Mouse (Mus musculus) E14TG2a.4 (cell line): ENCODE measurements around the gene Ptprq.

Source experiments
- H3K27me3 ChIP-seq: 2 replicates; pipeline ENCODE4 v1.6.1; 2014; ENCODE audit warnings: low read length, control low read depth; ENCODE audit not compliant: insufficient read depth
- H3K36me3 ChIP-seq: 2 replicates; pipeline ENCODE4 v1.6.1; 2014; ENCODE audit warnings: low read length, control low read depth; ENCODE audit not compliant: insufficient read depth
- H3K4me1 ChIP-seq: replicated peaks from 2 replicates; pipeline ENCODE4 v1.6.1; 2014; ENCODE audit warnings: low read depth, low read length, control low read depth
- H3K4me3 ChIP-seq: replicated peaks from 2 replicates; pipeline ENCODE4 v1.5.1; 2014; ENCODE audit warnings: mild to moderate bottlenecking, low read length
- H3K9me3 ChIP-seq: 2 replicates; pipeline ENCODE4 v1.6.1; 2014; ENCODE audit warnings: low read length, control low read depth
- CTCF ChIP-seq: conservative IDR thresholded peaks from 2 replicates; pipeline ENCODE4 v1.5.1; 2014; ENCODE audit warnings: low read length
- NANOG ChIP-seq: IDR thresholded peaks from 2 replicates; pipeline ENCODE4 v1.6.1; 2014; ENCODE audit warnings: borderline replicate concordance, low read length, mixed read lengths
- POU5F1 ChIP-seq: IDR thresholded peaks from 2 replicates; pipeline ENCODE4 v1.6.1; 2014; ENCODE audit warnings: low read length, borderline replicate concordance

Ptprq gene

DNA sequence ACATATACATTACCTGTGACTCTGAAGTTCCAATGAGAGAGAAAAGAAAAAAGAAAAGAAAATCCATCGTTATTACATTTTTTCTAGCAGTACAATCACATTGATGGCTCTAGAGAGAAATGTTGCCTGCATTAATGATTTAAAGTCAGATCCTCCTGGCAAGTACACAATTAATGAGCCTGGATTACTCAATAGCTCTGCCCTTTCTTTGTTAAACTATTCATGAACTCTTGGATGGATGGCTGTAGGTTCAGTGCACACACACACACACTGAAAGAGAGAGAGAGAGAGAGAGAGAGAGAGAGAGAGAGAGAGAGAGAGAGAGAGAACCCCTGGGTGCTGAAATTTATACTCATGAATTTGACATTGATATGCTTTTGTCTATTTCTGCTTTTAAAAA lies at the start of gene Ptprq:
Gene Ptprq, minus strand, starts transcription at position 246 of the 400 bp plus-strand sequence.
- Histone ChIP-seq H3K27me3 (no peaks in the 10 kb centered on the region), H3K36me3 (no peaks in the 10 kb centered on the region), H3K4me1 (no peaks in the 10 kb centered on the region), H3K4me3 (no peak within 1 kb of the TSS), H3K9me3 (no peaks in the 10 kb centered on the region)
- no peak for TF ChIP-seq NANOG
- TF ChIP-seq POU5F1, result no peak
- TF ChIP-seq CTCF, result no peak

GRCm38 (mm10) chr10:107759624-107760023 lies 39.8 kb upstream of the Ptprq start:
- no peak for TF ChIP-seq CTCF
- no peak for TF ChIP-seq NANOG
- no peak for TF ChIP-seq POU5F1
- H3K4me3 ChIP-seq, result no peak overlapping the region

GRCm38 (mm10) chr10:107753471-107753870 lies 33.6 kb upstream of the Ptprq start:
- Histone ChIP-seq H3K4me1 (0 out of 2 replicates have a peak, but pooled peaks cover 5% of the 10 kb centered on the region), H3K36me3 (no peaks in the 10 kb centered on the region), H3K4me3 (no peak overlapping the region), H3K27me3 (no peaks in the 10 kb centered on the region), H3K9me3 (no peaks in the 10 kb centered on the region)
- TF ChIP-seq NANOG (no peak), POU5F1 (no peak), CTCF (no peak)

More at GRCm38 (mm10) chr10:107759624-107760023, 39.8 kb upstream of the Ptprq start:
- Histone ChIP-seq H3K4me1 (no peaks in the 10 kb centered on the region), H3K36me3 (no peaks in the 10 kb centered on the region), H3K9me3 (no peaks in the 10 kb centered on the region), H3K27me3 (no peaks in the 10 kb centered on the region)

GRCm38 (mm10) chr10:107752351-107753143 lies 32.7 kb upstream of the Ptprq start:
- 0 out of 2 replicates have a peak, but pooled peaks cover 5% of the 10 kb centered on the region for H3K4me1 ChIP-seq
- TF ChIP-seq CTCF (no peak), POU5F1 (no peak), NANOG (no peak)
- H3K9me3 ChIP-seq, result no peaks in the 10 kb centered on the region
- H3K27me3 ChIP-seq, result no peaks in the 10 kb centered on the region
- no peak overlapping the region for H3K4me3 ChIP-seq
- H3K36me3 ChIP-seq, result no peaks in the 10 kb centered on the region

DNA sequence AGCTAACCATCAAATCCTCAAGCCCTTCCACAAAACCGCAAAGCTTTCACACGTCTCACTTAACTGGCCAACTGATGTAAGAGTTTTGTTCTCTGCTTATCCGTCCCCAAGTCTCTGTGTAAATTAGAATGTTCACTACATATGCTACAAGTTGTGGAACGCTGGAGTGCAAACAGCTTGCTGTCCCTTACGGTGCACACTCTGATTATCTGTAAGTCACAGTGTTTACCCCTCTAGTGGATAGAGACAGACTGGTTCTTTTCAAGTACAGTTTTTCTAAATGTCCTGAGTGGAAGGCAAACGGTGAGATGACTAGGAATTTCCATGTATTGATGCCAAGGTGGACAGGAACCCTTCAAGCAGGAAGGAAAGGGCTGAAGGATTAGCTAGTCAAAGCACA lies 32.1 kb upstream of the Ptprq start:
- no peak for TF ChIP-seq NANOG
- TF ChIP-seq CTCF, result no peak
- TF ChIP-seq POU5F1, result no peak

GRCm38 (mm10) chr10:107747566-107747965 lies 27.7 kb upstream of the Ptprq start:
- no peak for TF ChIP-seq POU5F1
- peak; percentile 74 for TF ChIP-seq CTCF
- no peak for TF ChIP-seq NANOG
- Histone ChIP-seq H3K4me3 (no peak overlapping the region), H3K36me3 (no peaks in the 10 kb centered on the region), H3K4me1 (0 out of 2 replicates have a peak, but pooled peaks cover 2% of the 10 kb centered on the region), H3K9me3 (no peaks in the 10 kb centered on the region), H3K27me3 (no peaks in the 10 kb centered on the region)

More for the DNA sequence above, 32.1 kb upstream of the Ptprq start:
- Histone ChIP-seq H3K4me1 (0 out of 2 replicates have a peak, but pooled peaks cover 5% of the 10 kb centered on the region), H3K36me3 (no peaks in the 10 kb centered on the region), H3K4me3 (no peak overlapping the region), H3K27me3 (no peaks in the 10 kb centered on the region), H3K9me3 (no peaks in the 10 kb centered on the region)

GRCm38 (mm10) chr10:107746717-107747116 lies 26.9 kb upstream of the Ptprq start:
- no peaks in the 10 kb centered on the region for H3K36me3 ChIP-seq
- TF ChIP-seq POU5F1 (no peak), NANOG (no peak), CTCF (no peak)
- no peaks in the 10 kb centered on the region for H3K9me3 ChIP-seq
- H3K27me3 ChIP-seq, result no peaks in the 10 kb centered on the region
- H3K4me3 ChIP-seq, result no peak overlapping the region
- H3K4me1 ChIP-seq, result no peaks in the 10 kb centered on the region

GRCm38 (mm10) chr10:107739815-107740214 lies 20.0 kb upstream of the Ptprq start:
- H3K27me3 ChIP-seq, result no peaks in the 10 kb centered on the region
- H3K9me3 ChIP-seq, result no peaks in the 10 kb centered on the region
- H3K4me1 ChIP-seq, result no peaks in the 10 kb centered on the region
- no peaks in the 10 kb centered on the region for H3K36me3 ChIP-seq
- no peak overlapping the region for H3K4me3 ChIP-seq
- TF ChIP-seq POU5F1 (no peak), NANOG (no peak), CTCF (no peak)

DNA sequence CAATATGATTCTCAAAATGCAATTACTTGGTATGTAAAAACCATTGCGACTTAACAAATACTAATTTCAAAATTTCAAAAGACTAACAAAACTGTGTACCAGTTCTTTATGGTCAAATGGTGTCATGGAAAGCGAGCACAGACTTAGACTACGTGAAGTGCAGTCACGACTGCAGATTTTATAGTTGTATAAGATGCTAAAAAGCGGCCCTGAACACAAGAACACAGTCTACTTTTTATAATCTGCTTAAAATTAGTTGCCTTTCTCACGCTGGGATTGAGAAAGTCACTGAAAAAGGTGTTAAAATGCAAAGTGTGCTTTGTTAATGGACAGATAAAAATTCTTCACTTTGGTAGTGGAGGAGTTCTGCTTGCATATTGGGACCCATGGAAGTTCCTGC lies 17.9 kb upstream of the Ptprq start:
- Histone ChIP-seq H3K36me3 (no peaks in the 10 kb centered on the region), H3K9me3 (no peaks in the 10 kb centered on the region), H3K27me3 (no peaks in the 10 kb centered on the region), H3K4me1 (no peaks in the 10 kb centered on the region), H3K4me3 (no peak overlapping the region)
- TF ChIP-seq POU5F1 (no peak), NANOG (no peak), CTCF (no peak)

DNA sequence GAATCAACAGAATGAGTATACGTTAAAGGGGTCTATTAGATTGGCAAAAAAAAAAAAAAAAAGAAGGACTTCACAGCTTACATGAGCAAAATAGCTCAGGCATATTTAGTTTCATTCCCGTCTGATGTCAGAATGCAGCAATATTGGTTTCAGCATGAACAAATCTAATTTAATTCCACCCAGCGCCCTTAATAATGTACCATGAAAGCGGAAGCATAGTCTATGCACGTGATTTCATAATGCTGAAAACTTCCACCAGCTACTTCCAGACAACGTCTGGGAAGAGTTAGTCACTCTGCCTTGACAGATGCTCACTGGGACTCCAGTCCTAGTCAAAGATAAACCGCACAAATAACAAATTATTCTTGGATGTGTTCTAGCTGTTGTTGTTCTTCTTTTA lies 15.6 kb upstream of the Ptprq start:
- TF ChIP-seq CTCF, result no peak
- TF ChIP-seq NANOG, result no peak
- TF ChIP-seq POU5F1, result no peak
- Histone ChIP-seq H3K9me3 (no peaks in the 10 kb centered on the region), H3K27me3 (no peaks in the 10 kb centered on the region), H3K4me3 (no peak overlapping the region), H3K4me1 (no peaks in the 10 kb centered on the region), H3K36me3 (no peaks in the 10 kb centered on the region)
